Mouse (Mus musculus) cerebellum, postnatal 4 days (tissue): ENCODE data around the gene Dcdc2a.
A peak's percentile ranks its signal among the peaks of the same experiment; 100 is the strongest.

Source experiments
- DNase-seq, 2 experiments: peaks; one replicate each; pipeline ENCODE4 v3.0.0; 2022; ENCODE audit warnings: low spot score in 2 of 2, mixed read lengths in 1 of 2

Dcdc2a gene

GRCm38 (mm10) chr13:25055873-25056667 is at the start of gene Dcdc2a:
TSS of gene Dcdc2a (plus strand) at chr13:25056004.
- DNase-seq: peak in 1 of 2 experiments; percentile 5

- peak in 1 of 2 experiments; percentile 52 for DNase-seq
Measured at GRCm38 (mm10) chr13:25007115-25007514, 48.7 kb upstream of the Dcdc2a start.

- DNase-seq: no peak
Measured at GRCm38 (mm10) chr13:25018316-25018715, 37.5 kb upstream of the Dcdc2a start.

GRCm38 (mm10) chr13:25019793-25020539 is 35.8 kb upstream of the Dcdc2a start, which contains the start of gene Mrs2:
TSS of gene Mrs2 (minus strand) at chr13:25020379.
- DNase-seq: peak; percentile 75 to 84

GRCm38 (mm10) chr13:25020540-25020892 is 35.3 kb upstream of the Dcdc2a start:
- DNase-seq: no peak

- DNase-seq: no peak
Measured at GRCm38 (mm10) chr13:25022386-25022785, 33.4 kb upstream of the Dcdc2a start.

GRCm38 (mm10) chr13:25023129-25023528 is 32.7 kb upstream of the Dcdc2a start:
- no peak for DNase-seq

- DNase-seq: peak in 1 of 2 experiments; percentile 17
Measured at GRCm38 (mm10) chr13:25024655-25025054, 31.1 kb upstream of the Dcdc2a start.

GRCm38 (mm10) chr13:25026409-25027113 is 29.2 kb upstream of the Dcdc2a start:
- DNase-seq: no peak

GRCm38 (mm10) chr13:25027114-25027425 is 28.7 kb upstream of the Dcdc2a start:
- DNase-seq: no peak

GRCm38 (mm10) chr13:25039488-25039887 is 16.3 kb upstream of the Dcdc2a start:
- DNase-seq: no peak

GRCm38 (mm10) chr13:25052671-25053070 is 3.1 kb upstream of the Dcdc2a start:
- DNase-seq: no peak

GRCm38 (mm10) chr13:25055111-25055554 is 671 bp upstream of the Dcdc2a start:
- peak; percentile 34 to 57 for DNase-seq

- DNase-seq: no peak
Measured at GRCm38 (mm10) chr13:25066659-25067058, 10.9 kb downstream of the Dcdc2a start.

GRCm38 (mm10) chr13:25067183-25067582 is 11.4 kb downstream of the Dcdc2a start:
- DNase-seq: no peak

GRCm38 (mm10) chr13:25069765-25070164 is 14.0 kb downstream of the Dcdc2a start:
- DNase-seq: no peak

- no peak for DNase-seq
Measured at GRCm38 (mm10) chr13:25070791-25071190, 15.0 kb downstream of the Dcdc2a start.

GRCm38 (mm10) chr13:25077262-25077661 is 21.5 kb downstream of the Dcdc2a start:
- DNase-seq: no peak

- no peak for DNase-seq
Measured at GRCm38 (mm10) chr13:25083144-25083572, 27.4 kb downstream of the Dcdc2a start.

- DNase-seq: no peak
Measured at GRCm38 (mm10) chr13:25085147-25085546, 29.3 kb downstream of the Dcdc2a start.

- no peak for DNase-seq
Measured at GRCm38 (mm10) chr13:25091347-25091746, 35.5 kb downstream of the Dcdc2a start.

- DNase-seq: no peak
Measured at GRCm38 (mm10) chr13:25093776-25094175, 38.0 kb downstream of the Dcdc2a start.
